Mouse (Mus musculus): Measurements from ENCODE around the gene Alyref. TPM values are rescaled to one million over a fixed set of nuclear protein-coding genes. Genes with fewer than 3 reads are reported as not detected.

Alyref gene
- polyA plus RNA-seq, 1 experiment from 2014 or later = 405 TPM

- Histone ChIP-seq H3K9ac (no peak overlapping the region), H3K9me3 (no peaks in the 10 kb centered on the region), H3K4me2 (no peak overlapping the region), H3K4me3 (no peak overlapping the region), H3K4me1 (peaks cover 42% of the 10 kb centered on the region), H3K36me3 (peaks cover 38% of the 10 kb centered on the region), H3K27ac (no peak overlapping the region), H3K27me3 (no peaks in the 10 kb centered on the region)
- no peak for ATAC-seq (ENCODE audit: insufficient number of reproducible peaks, low FRiP score, low TSS enrichment, low read depth)
Measured at GRCm38 (mm10) chr11:120575940-120576339, 22.2 kb downstream of the Alyref start.

GRCm38 (mm10) chr11:120575046-120575445, 23.1 kb downstream of the Alyref start:
- no peak overlapping the region for H3K4me3 ChIP-seq
- peaks cover 47% of the 10 kb centered on the region for H3K36me3 ChIP-seq
- H3K9me3 ChIP-seq = no peaks in the 10 kb centered on the region
- H3K27ac ChIP-seq = 0 out of 2 replicates have a peak overlapping the region, but pooled peaks have one; percentile 47
- 72% methylated on average over 2 of the region's 2 CpGs for WGBS
- H3K4me2 ChIP-seq = no peak overlapping the region
- peaks cover 43% of the 10 kb centered on the region for H3K4me1 ChIP-seq
- no peak for ATAC-seq (ENCODE audit: insufficient number of reproducible peaks, low FRiP score, low TSS enrichment, low read depth)
- no peaks in the 10 kb centered on the region for H3K27me3 ChIP-seq
- no peak overlapping the region for H3K9ac ChIP-seq

GRCm38 (mm10) chr11:120574278-120574600, 23.9 kb downstream of the Alyref start:
- Histone ChIP-seq H3K9me3 (no peaks in the 10 kb centered on the region), H3K4me3 (peak overlapping the region; percentile 80), H3K4me2 (peak overlapping the region; percentile 72), H3K36me3 (peaks cover 44% of the 10 kb centered on the region), H3K27ac (peak overlapping the region; percentile 47), H3K27me3 (no peaks in the 10 kb centered on the region), H3K4me1 (peaks cover 35% of the 10 kb centered on the region), H3K9ac (no peak overlapping the region)
- ATAC-seq (ENCODE audit: insufficient number of reproducible peaks, low FRiP score, low TSS enrichment, low read depth) = no peak
- WGBS = 39% methylated on average over 5 of the region's 5 CpGs

GRCm38 (mm10) chr11:120573585-120574277, 24.4 kb downstream of the Alyref start:
- Histone ChIP-seq H3K27me3 (no peaks in the 10 kb centered on the region), H3K27ac (peak overlapping the region; percentile 97), H3K4me3 (peak overlapping the region; percentile 80), H3K9me3 (no peaks in the 10 kb centered on the region), H3K4me1 (peaks cover 31% of the 10 kb centered on the region), H3K4me2 (peak overlapping the region; percentile 72), H3K36me3 (peaks cover 40% of the 10 kb centered on the region), H3K9ac (peak overlapping the region; percentile 92)
- no peak for ATAC-seq (ENCODE audit: insufficient number of reproducible peaks, low FRiP score, low TSS enrichment, low read depth)
- under 1% methylated on average over 23 of the region's 23 CpGs for WGBS

- Histone ChIP-seq H3K36me3 (peaks cover 40% of the 10 kb centered on the region), H3K9me3 (no peaks in the 10 kb centered on the region), H3K4me1 (peaks cover 28% of the 10 kb centered on the region), H3K4me3 (peak within 1 kb of the TSS; percentile 80), H3K4me2 (peak within 1 kb of the TSS; percentile 76), H3K9ac (peak within 1 kb of the TSS; percentile 94), H3K27me3 (no peaks in the 10 kb centered on the region), H3K27ac (peak within 1 kb of the TSS; percentile 97)
- peak; percentile 96 for ATAC-seq (ENCODE audit: insufficient number of reproducible peaks, low FRiP score, low TSS enrichment, low read depth)
- WGBS = under 1% methylated on average over 94 of the region's 94 CpGs
Measured at GRCm38 (mm10) chr11:120572752-120573584, 25.2 kb downstream of the Alyref start, which contains the start of gene P4hb. P4hb (minus strand) TSS chr11:120573253.

GRCm38 (mm10) chr11:120572417-120572751, 25.8 kb downstream of the Alyref start:
- peaks cover 28% of the 10 kb centered on the region for H3K4me1 ChIP-seq
- peak overlapping the region; percentile 94 for H3K9ac ChIP-seq
- peak overlapping the region; percentile 80 for H3K4me3 ChIP-seq
- H3K27ac ChIP-seq = peak overlapping the region; percentile 97
- peak overlapping the region; percentile 76 for H3K4me2 ChIP-seq
- peaks cover 40% of the 10 kb centered on the region for H3K36me3 ChIP-seq
- WGBS = 0% methylated on average over 23 of the region's 24 CpGs
- no peaks in the 10 kb centered on the region for H3K9me3 ChIP-seq
- no peaks in the 10 kb centered on the region for H3K27me3 ChIP-seq
- ATAC-seq (ENCODE audit: insufficient number of reproducible peaks, low FRiP score, low TSS enrichment, low read depth) = peak; percentile 8; the same call in 1 of the 2 replicates

GRCm38 (mm10) chr11:120571754-120572416, 26.3 kb downstream of the Alyref start:
- peak overlapping the region; percentile 94 for H3K9ac ChIP-seq
- H3K4me3 ChIP-seq = peak overlapping the region; percentile 80
- H3K9me3 ChIP-seq = no peaks in the 10 kb centered on the region
- H3K27ac ChIP-seq = peak overlapping the region; percentile 97
- H3K27me3 ChIP-seq = no peaks in the 10 kb centered on the region
- H3K4me1 ChIP-seq = peaks cover 28% of the 10 kb centered on the region
- peaks cover 40% of the 10 kb centered on the region for H3K36me3 ChIP-seq
- H3K4me2 ChIP-seq = peak overlapping the region; percentile 76
- 8% methylated on average over 11 of the region's 11 CpGs for WGBS
- no peak for ATAC-seq (ENCODE audit: insufficient number of reproducible peaks, low FRiP score, low TSS enrichment, low read depth)

GRCm38 (mm10) chr11:120571122-120571521, 27.0 kb downstream of the Alyref start:
- Histone ChIP-seq H3K36me3 (peaks cover 46% of the 10 kb centered on the region), H3K9ac (peak overlapping the region; percentile 94), H3K4me2 (peak overlapping the region; percentile 76), H3K4me1 (peaks cover 28% of the 10 kb centered on the region), H3K4me3 (peak overlapping the region; percentile 80), H3K27ac (no peak overlapping the region), H3K27me3 (no peaks in the 10 kb centered on the region), H3K9me3 (no peaks in the 10 kb centered on the region)
- 71% methylated on average over 3 of the region's 3 CpGs for WGBS
- no peak for ATAC-seq (ENCODE audit: insufficient number of reproducible peaks, low FRiP score, low TSS enrichment, low read depth)

GRCm38 (mm10) chr11:120568324-120568723, 29.8 kb downstream of the Alyref start:
- Histone ChIP-seq H3K4me2 (no peak overlapping the region), H3K4me1 (peaks cover 20% of the 10 kb centered on the region), H3K9ac (no peak overlapping the region), H3K27me3 (no peaks in the 10 kb centered on the region), H3K9me3 (no peaks in the 10 kb centered on the region), H3K27ac (no peak overlapping the region), H3K4me3 (no peak overlapping the region), H3K36me3 (peaks cover 73% of the 10 kb centered on the region)
- WGBS = 88% methylated on average over 6 of the region's 6 CpGs
- no peak for ATAC-seq (ENCODE audit: insufficient number of reproducible peaks, low FRiP score, low TSS enrichment, low read depth)

GRCm38 (mm10) chr11:120565114-120565513, 33.1 kb downstream of the Alyref start:
- Histone ChIP-seq H3K27ac (no peak overlapping the region), H3K9me3 (no peaks in the 10 kb centered on the region), H3K4me2 (no peak overlapping the region), H3K27me3 (no peaks in the 10 kb centered on the region), H3K4me1 (peaks cover 5% of the 10 kb centered on the region), H3K4me3 (no peak overlapping the region), H3K36me3 (peaks cover 92% of the 10 kb centered on the region), H3K9ac (no peak overlapping the region)
- 84% methylated on average over 9 of the region's 9 CpGs for WGBS
- ATAC-seq (ENCODE audit: insufficient number of reproducible peaks, low FRiP score, low TSS enrichment, low read depth) = no peak

- ATAC-seq (ENCODE audit: insufficient number of reproducible peaks, low FRiP score, low TSS enrichment, low read depth) = no peak
- WGBS = 95% methylated on average over 13 of the region's 13 CpGs
- H3K27me3 ChIP-seq = no peaks in the 10 kb centered on the region
- no peak overlapping the region for H3K4me3 ChIP-seq
- H3K9ac ChIP-seq = no peak overlapping the region
- no peak overlapping the region for H3K4me2 ChIP-seq
- no peak overlapping the region for H3K27ac ChIP-seq
- peaks cover 91% of the 10 kb centered on the region for H3K36me3 ChIP-seq
- H3K4me1 ChIP-seq = no peaks in the 10 kb centered on the region
- no peaks in the 10 kb centered on the region for H3K9me3 ChIP-seq
Measured at GRCm38 (mm10) chr11:120562949-120563348, 35.2 kb downstream of the Alyref start.
